Mouse (Mus musculus) heart, embryonic 13.5 days (tissue): ENCODE results near the gene Fgf22. TPM values are rescaled to one million over a fixed set of nuclear protein-coding genes. Genes with fewer than 3 reads are reported as not detected.

Experiments used
- ATAC-seq: fragments of 200-750 bp; cut with Nextera tagmentation; 2 replicates; pipeline ENCODE4 v1.8.0; 2017; ENCODE audit warnings: moderate TSS enrichment; ENCODE audit not compliant: insufficient number of reproducible peaks, low FRiP score, low TSS enrichment; ENCODE audit errors: extremely low read depth
- H3K27ac ChIP-seq: fragments of 300-500 bp; sonication (generic); replicated peaks from 2 replicates; pipeline ENCODE4 v1.5.1; 2015; ENCODE audit warnings: moderate library complexity, mild to moderate bottlenecking, inconsistent platforms
- H3K27me3 ChIP-seq: fragments of 300-500 bp; sonication (generic); replicated peaks from 2 replicates; pipeline ENCODE4 v1.6.1; 2015; ENCODE audit warnings: mild to moderate bottlenecking, inconsistent platforms
- H3K36me3 ChIP-seq: fragments of 300-500 bp; sonication (generic); 2 replicates; pipeline ENCODE4 v1.6.1; 2015; ENCODE audit warnings: mild to moderate bottlenecking, inconsistent platforms
- H3K4me1 ChIP-seq: fragments of 300-500 bp; sonication (generic); 2 replicates; pipeline ENCODE4 v1.6.1; 2015; ENCODE audit warnings: inconsistent platforms
- H3K4me2 ChIP-seq: fragments of 300-500 bp; sonication (generic); 2 replicates; pipeline ENCODE4 v1.6.1; 2015; ENCODE audit warnings: inconsistent platforms, mild to moderate bottlenecking, moderate library complexity
- H3K4me3 ChIP-seq: fragments of 300-500 bp; sonication (generic); 2 replicates; pipeline ENCODE4 v1.5.1; 2015; ENCODE audit warnings: moderate library complexity, mild to moderate bottlenecking, inconsistent platforms
- H3K9ac ChIP-seq: fragments of 300-500 bp; sonication (generic); 2 replicates; pipeline ENCODE4 v1.6.1; 2015; ENCODE audit warnings: inconsistent platforms, mild to moderate bottlenecking, moderate library complexity
- H3K9me3 ChIP-seq: fragments of 300-500 bp; sonication (generic); 2 replicates; pipeline ENCODE4 v1.6.1; 2016; ENCODE audit warnings: inconsistent platforms
- WGBS: fragments of 180-500 bp; shearing (Covaris S2); methylation state at CpG from one replicate; pipeline ENCODE4 v1.1.7; 2015; ENCODE audit warnings: mixed read lengths; 5-methylcytosine and 5-hydroxymethylcytosine counted together
- polyA plus RNA-seq: library from polyadenylated mRNA; unstranded; fragments of >200 nt; fragmentation: Nextera tagmentation; extraction: Ambion mirVana; gene quantifications from 2 replicates; pipeline ENCODE4 v1.2.1, GENCODE M21; 2015

The Fgf22 gene
- polyA plus RNA-seq, 1 experiment from 2014 or later = not detected

- H3K9ac ChIP-seq = peak overlapping the region; percentile 63; the same call in 1 of the 2 replicates
- H3K4me3 ChIP-seq = peak overlapping the region; percentile 32
- H3K36me3 ChIP-seq = peaks cover 34% of the 10 kb centered on the region
- ATAC-seq = no peak
- H3K27ac ChIP-seq = peak overlapping the region; percentile 84
- WGBS = 71% methylated on average over 10 of the region's 10 CpGs
- H3K27me3 ChIP-seq = no peaks in the 10 kb centered on the region
- H3K4me2 ChIP-seq = peak overlapping the region; percentile 56
- no peaks in the 10 kb centered on the region for H3K9me3 ChIP-seq
- peaks cover 51% of the 10 kb centered on the region for H3K4me1 ChIP-seq
Observed at GRCm38 (mm10) chr10:79806972-79807371, 52.1 kb downstream of the Fgf22 start.

GRCm38 (mm10) chr10:79807826-79808225 lies 53.0 kb downstream of the Fgf22 start:
- peak overlapping the region; percentile 63 for H3K9ac ChIP-seq
- H3K27ac ChIP-seq = peak overlapping the region; percentile 84
- peak; percentile 7; the same call in 1 of the 2 replicates for ATAC-seq
- H3K4me3 ChIP-seq = peak overlapping the region; percentile 32
- peak overlapping the region; percentile 56 for H3K4me2 ChIP-seq
- H3K9me3 ChIP-seq = no peaks in the 10 kb centered on the region
- H3K36me3 ChIP-seq = peaks cover 39% of the 10 kb centered on the region
- no peaks in the 10 kb centered on the region for H3K27me3 ChIP-seq
- H3K4me1 ChIP-seq = peaks cover 44% of the 10 kb centered on the region
- WGBS = 60% methylated on average over 11 of the region's 11 CpGs

Other genes starting within 250 kb of the Fgf22 start
- gene Plpp2, start 221.3 kb upstream of the Fgf22 start, polyA plus RNA-seq = 10.9 and 13.1 TPM in 2 replicates
- gene Mier2, start 199.9 kb upstream of the Fgf22 start, polyA plus RNA-seq = 32.9 and 33.5 TPM in 2 replicates
- gene Theg, start 167.7 kb upstream of the Fgf22 start, polyA plus RNA-seq = not detected in 2 replicates
- gene C2cd4c, start 141.1 kb upstream of the Fgf22 start, polyA plus RNA-seq = not detected in 2 replicates
- gene Shc2, start 117.2 kb upstream of the Fgf22 start, polyA plus RNA-seq = 1.9 and 2.6 TPM in 2 replicates
- not detected in 2 replicates for gene Odf3l2, start 109.3 kb upstream of the Fgf22 start, polyA plus RNA-seq
- 0.82 and 1.2 TPM in 2 replicates for gene Madcam1, start 90.5 kb upstream of the Fgf22 start, polyA plus RNA-seq
- gene Tpgs1, start 85.7 kb upstream of the Fgf22 start, polyA plus RNA-seq = 41.4 and 43.1 TPM in 2 replicates
- 122 and 136 TPM in 2 replicates for gene Cdc34, start 72.9 kb upstream of the Fgf22 start, polyA plus RNA-seq
- gene Gzmm, start 66.1 kb upstream of the Fgf22 start, polyA plus RNA-seq = 0.67 and 1.0 TPM in 2 replicates
- 1,093 and 1,212 TPM in 2 replicates for gene Bsg, start 50.6 kb upstream of the Fgf22 start, polyA plus RNA-seq
- 0.06 and 0.09 TPM in 2 replicates for gene Hcn2, start 38.4 kb upstream of the Fgf22 start, polyA plus RNA-seq
- 30.2 and 30.9 TPM in 2 replicates for gene Polrmt, start 8.5 kb upstream of the Fgf22 start, polyA plus RNA-seq
- gene Rnf126, start 11.9 kb downstream of the Fgf22 start, polyA plus RNA-seq = 61.4 and 66.3 TPM in 2 replicates
- 23.8 and 27.3 TPM in 2 replicates for gene Fstl3, start 22.2 kb downstream of the Fgf22 start, polyA plus RNA-seq
- 0.51 TPM in 1 of 2 replicates, not detected in the other for gene Prss57, start 35.9 kb downstream of the Fgf22 start, polyA plus RNA-seq
- 67.1 and 69.3 TPM in 2 replicates for gene Palm, start 38.5 kb downstream of the Fgf22 start, polyA plus RNA-seq
- 1.2 and 1.4 TPM in 2 replicates for gene Misp, start 65.9 kb downstream of the Fgf22 start, polyA plus RNA-seq
- gene Ptbp1, start 99.4 kb downstream of the Fgf22 start, polyA plus RNA-seq = 122 and 141 TPM in 2 replicates
- gene Prtn3, start 119.4 kb downstream of the Fgf22 start, polyA plus RNA-seq = 2.5 and 2.6 TPM in 2 replicates
- 15.8 and 16.4 TPM in 2 replicates for gene Plppr3, start 119.6 kb downstream of the Fgf22 start, polyA plus RNA-seq
- 0.25 and 0.96 TPM in 2 replicates for gene Elane, start 131.2 kb downstream of the Fgf22 start, polyA plus RNA-seq
- gene Cfd, start 135.8 kb downstream of the Fgf22 start, polyA plus RNA-seq = not detected in 2 replicates
- gene Med16, start 153.8 kb downstream of the Fgf22 start, polyA plus RNA-seq = 41.8 and 42.1 TPM in 2 replicates
- gene Gm26602, start 155.8 kb downstream of the Fgf22 start, polyA plus RNA-seq = 1.7 TPM in 1 of 2 replicates, not detected in the other
- 0.60 and 0.67 TPM in 2 replicates for gene Kiss1r, start 161.9 kb downstream of the Fgf22 start, polyA plus RNA-seq
- gene R3hdm4, start 166.1 kb downstream of the Fgf22 start, polyA plus RNA-seq = 95.6 and 100 TPM in 2 replicates
- gene Arid3a, start 172.0 kb downstream of the Fgf22 start, polyA plus RNA-seq = 3.4 and 4.2 TPM in 2 replicates
- 72.4 and 80.9 TPM in 2 replicates for gene Wdr18, start 205.1 kb downstream of the Fgf22 start, polyA plus RNA-seq
- gene Grin3b, start 215.6 kb downstream of the Fgf22 start, polyA plus RNA-seq = 0.09 and 0.11 TPM in 2 replicates
- gene Tmem259, start 229.3 kb downstream of the Fgf22 start, polyA plus RNA-seq = 10.6 and 12.8 TPM in 2 replicates
- 264 and 271 TPM in 2 replicates for gene Cnn2, start 233.5 kb downstream of the Fgf22 start, polyA plus RNA-seq
- 2.2 and 2.6 TPM in 2 replicates for gene Abca7, start 241.4 kb downstream of the Fgf22 start, polyA plus RNA-seq